Mouse (Mus musculus): ENCODE results near the gene Wee1.

GRCm38 (mm10) chr7:110110061-110110656 is 11.7 kb upstream of the Wee1 start:
- TF ChIP-seq CTCF (IDR thresholded peaks at IDR 0.05; ENCODE audit: borderline replicate concordance, insufficient read depth, low read length): no peak
- TF ChIP-seq POLR2A (IDR thresholded peaks at IDR 0.05; ENCODE audit: low read depth, low read length): no peak

Data from embryonic fibroblast, embryonic 13.5 days (primary cell).